Mouse (Mus musculus): ENCODE results near the gene Padi6. TPM values are rescaled to one million over a fixed set of nuclear protein-coding genes. Genes with fewer than 3 reads are reported as not detected.

Gene Padi6
- polyA plus RNA-seq (2012) = not detected in 2 replicates

GRCm38 (mm10) chr4:140742543-140742942 is at the start of gene Padi6:
TSS of gene Padi6 (minus strand) at chr4:140742643.

GRCm38 (mm10) chr4:140774025-140774800 is 31.8 kb upstream of the Padi6 start, which contains the start of gene Padi4:
TSS of gene Padi4 (minus strand) at chr4:140774236.

GRCm38 (mm10) chr4:140700269-140701018 is 42.0 kb downstream of the Padi6 start, which contains the start of gene Rcc2:
TSS of gene Rcc2 (plus strand) at chr4:140700541.

Other genes with a start within 250 kb of the Padi6 start
- gene Arhgef10l, start 76.6 kb downstream of the Padi6 start, polyA plus RNA-seq (2012) = 3.5 and 12.5 TPM in 2 replicates
- 329 and 371 TPM in 2 replicates for gene Rcc2, start 42.1 kb downstream of the Padi6 start, polyA plus RNA-seq (2012)
- 38.6 and 40.6 TPM in 2 replicates for gene Padi4, start 31.6 kb upstream of the Padi6 start, polyA plus RNA-seq (2012)
- 0.66 and 0.81 TPM in 2 replicates for gene Padi3, start 68.0 kb upstream of the Padi6 start, polyA plus RNA-seq (2012)
- 0.24 and 0.49 TPM in 2 replicates for gene Padi1, start 103.1 kb upstream of the Padi6 start, polyA plus RNA-seq (2012)
- 8.7 and 11.8 TPM in 2 replicates for gene Padi2, start 163.7 kb upstream of the Padi6 start, polyA plus RNA-seq (2012)
- gene Sdhb, start 218.6 kb upstream of the Padi6 start, polyA plus RNA-seq (2012) = 120 and 134 TPM in 2 replicates
- gene Atp13a2, start 244.2 kb upstream of the Padi6 start, polyA plus RNA-seq (2012) = 203 and 226 TPM in 2 replicates

Measured in megakaryocyte-erythroid progenitor cell, adult 5 weeks (primary cell).